Mouse (Mus musculus) regulatory T cell (primary cell): ENCODE measurements around the gene Cdk2ap1.

ENCODE experiments used
- in situ Hi-C: fragments of 300-600 bp; cut with MboI, MseI; formaldehyde crosslinking; loops from one replicate; pipeline ENCODE4 v1.15.1; 2025; ENCODE audit warnings: high pct_unique_total_duplicates

Gene Cdk2ap1

GRCm38 (mm10) chr5:124296475-124296874, 66.4 kb downstream of the Cdk2ap1 start:
- in situ Hi-C loops = loop anchor here (5.0 to 10.0 kb wide), 2 partner anchors 129 to 918 kb away; no protein-coding TSS in a partner anchor
